Mouse (Mus musculus): ENCODE measurements at regions not wholly inside any gene's neighbourhood (a gene's known extent, or its start where the extent isn't known, plus 50 kb on each side); places are given as distances from the start of the nearest gene placed in this dataset.

DNA sequence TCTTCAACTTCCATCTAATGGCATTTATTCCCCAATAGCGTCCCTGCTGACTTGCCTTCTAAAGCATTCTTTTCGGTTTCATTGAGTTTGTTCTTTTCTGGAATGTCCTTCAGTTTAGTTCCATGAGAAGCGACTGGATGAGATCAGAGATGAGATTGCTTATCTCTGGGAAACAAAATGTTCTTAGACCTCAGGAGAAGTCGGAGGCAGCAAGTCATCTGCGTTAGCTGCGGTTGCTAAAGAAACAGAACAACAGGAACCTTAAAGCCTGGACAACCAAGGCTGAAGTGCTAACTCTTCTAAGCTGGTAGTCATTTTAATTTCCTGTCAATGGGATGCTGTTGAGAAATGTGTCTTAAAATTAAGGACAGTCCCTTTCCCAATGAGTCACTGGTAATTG, 365.3 kb downstream of the Pbx1 start:
- Histone ChIP-seq H3K9me3 (replicated peaks; ENCODE audit: control insufficient read depth, low read length) (no peaks in the 10 kb centered on the region), H3K4me3 (ENCODE audit: low read length) (no peak overlapping the region), H3K27me3 (ENCODE audit: control insufficient read depth, insufficient read depth, low read length) (no peaks in the 10 kb centered on the region), H3K4me2 (ENCODE audit: low read depth, low read length) (no peak overlapping the region), H3K9ac (ENCODE audit: low read length) (no peak overlapping the region), H3K4me1 (ENCODE audit: control insufficient read depth, insufficient read depth, low read length) (no peaks in the 10 kb centered on the region), H3K27ac (ENCODE audit: low read length) (no peak overlapping the region), H3K36me3 (ENCODE audit: control insufficient read depth, insufficient read depth) (no peaks in the 10 kb centered on the region)
- 57% methylated on average over 6 of the region's 6 CpGs for WGBS
- no peak for ATAC-seq (replicated peaks; ENCODE audit: extremely low read depth, insufficient read depth, low FRiP score)

DNA sequence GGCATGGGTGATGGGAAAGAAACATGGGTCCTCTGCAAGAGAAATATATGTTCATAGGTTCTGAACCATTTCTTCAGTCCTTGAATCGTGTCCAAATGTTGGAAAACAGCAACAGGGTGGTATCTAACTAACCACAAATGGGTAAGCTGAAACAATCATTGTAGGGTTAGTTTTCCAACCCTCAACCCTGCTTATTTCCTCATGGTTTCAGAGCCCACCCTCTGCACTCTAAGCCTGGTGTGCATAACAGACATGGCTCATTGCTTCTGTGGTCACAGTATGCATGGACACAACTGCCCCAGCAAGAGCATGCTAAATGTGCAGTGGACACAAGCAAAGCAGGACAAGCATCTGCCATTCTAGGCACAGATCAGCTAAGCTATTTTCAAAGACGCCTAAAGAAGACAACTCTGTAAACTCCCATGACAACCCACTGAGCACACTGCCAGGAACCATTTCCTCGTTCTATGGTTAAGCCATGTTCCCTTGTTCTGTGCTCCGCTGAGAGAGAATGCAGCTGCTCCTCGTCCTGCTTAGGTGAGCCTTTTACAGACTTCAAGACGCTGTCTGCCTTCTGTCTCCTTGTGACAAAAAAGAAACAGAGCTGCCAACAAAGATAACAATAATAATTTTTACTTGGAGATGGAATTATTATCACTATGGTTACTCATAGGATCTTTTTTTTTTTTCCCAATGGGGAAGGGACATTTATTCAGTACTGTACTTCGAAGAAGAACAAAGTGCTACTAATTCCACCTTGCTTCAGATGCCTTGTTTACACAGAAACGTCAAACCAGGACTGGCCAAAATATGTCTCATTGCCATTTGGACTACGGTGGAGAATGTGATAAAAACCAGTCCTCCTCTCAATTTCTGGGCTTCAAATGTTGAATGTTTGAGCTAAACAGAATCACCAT, 363.8 kb downstream of the Pbx1 start:
- Histone ChIP-seq H3K9ac (ENCODE audit: low read length) (no peak overlapping the region), H3K27ac (ENCODE audit: low read length) (no peak overlapping the region)

DNA sequence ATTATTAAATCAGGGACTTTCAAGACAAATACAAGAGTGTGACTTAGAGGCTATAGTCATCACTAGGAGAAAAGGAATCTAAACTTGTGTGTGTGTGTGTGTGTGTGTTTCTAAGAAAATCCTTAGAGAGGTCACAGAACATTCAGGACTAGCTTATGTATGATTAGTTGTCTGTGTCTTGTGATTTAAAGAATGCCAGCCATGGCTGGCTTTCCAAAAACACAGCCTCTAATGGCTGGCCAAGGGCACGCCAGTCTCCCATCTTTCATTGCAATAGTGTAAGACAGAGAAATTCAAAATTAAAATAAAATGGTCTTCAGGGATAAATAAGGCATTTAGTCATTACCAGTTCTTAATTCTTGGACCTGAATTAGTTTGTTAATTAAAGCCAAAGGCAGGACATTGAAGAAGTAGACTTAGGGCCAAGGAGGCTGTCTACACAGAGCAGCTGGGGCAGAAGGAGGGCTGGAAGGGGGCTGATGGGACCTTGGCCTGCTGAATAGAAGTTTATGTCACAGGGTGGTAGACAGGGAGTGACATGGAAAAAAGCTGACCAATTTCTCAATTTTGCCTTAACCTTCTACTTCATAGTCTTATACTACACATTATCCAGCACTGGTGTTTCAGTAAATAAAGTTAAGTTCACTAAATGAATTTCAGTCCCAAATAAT, 363.0 kb downstream of the Pbx1 start:
- 96% methylated on average over 1 of the region's 1 CpGs for WGBS
- Histone ChIP-seq H3K9me3 (replicated peaks; ENCODE audit: control insufficient read depth, low read length) (no peaks in the 10 kb centered on the region), H3K9ac (ENCODE audit: low read length) (no peak overlapping the region), H3K27ac (ENCODE audit: low read length) (no peak overlapping the region), H3K27me3 (ENCODE audit: control insufficient read depth, insufficient read depth, low read length) (no peaks in the 10 kb centered on the region), H3K36me3 (ENCODE audit: control insufficient read depth, insufficient read depth) (no peaks in the 10 kb centered on the region), H3K4me3 (ENCODE audit: low read length) (no peak overlapping the region), H3K4me2 (ENCODE audit: low read depth, low read length) (no peak overlapping the region), H3K4me1 (ENCODE audit: control insufficient read depth, insufficient read depth, low read length) (no peaks in the 10 kb centered on the region)
- no peak for ATAC-seq (replicated peaks; ENCODE audit: extremely low read depth, insufficient read depth, low FRiP score)

More for the DNA sequence above, 363.8 kb downstream of the Pbx1 start:
- Histone ChIP-seq H3K4me1 (ENCODE audit: control insufficient read depth, insufficient read depth, low read length) (no peaks in the 10 kb centered on the region), H3K36me3 (ENCODE audit: control insufficient read depth, insufficient read depth) (no peaks in the 10 kb centered on the region), H3K4me3 (ENCODE audit: low read length) (no peak overlapping the region), H3K27me3 (ENCODE audit: control insufficient read depth, insufficient read depth, low read length) (no peaks in the 10 kb centered on the region), H3K9me3 (replicated peaks; ENCODE audit: control insufficient read depth, low read length) (no peaks in the 10 kb centered on the region), H3K4me2 (ENCODE audit: low read depth, low read length) (no peak overlapping the region)
- no peak for ATAC-seq (replicated peaks; ENCODE audit: extremely low read depth, insufficient read depth, low FRiP score)
- 59% methylated on average over 9 of the region's 9 CpGs for WGBS

Measured in heart, embryonic 16.5 days (tissue).